Mouse (Mus musculus): Measurements from ENCODE around the gene Kcng3.

GRCm38 (mm10) chr17:83646425-83647163 lies 14.9 kb upstream of the Kcng3 start:
- TF ChIP-seq EP300 (IDR thresholded peaks at IDR 0.05; ENCODE audit: insufficient read depth, low read depth, low read length) (no peak), CTCF (IDR thresholded peaks at IDR 0.05; ENCODE audit: low read depth, low read length) (no peak)
